Mouse (Mus musculus) embryonic facial prominence, embryonic 15.5 days (tissue): ENCODE measurements around the gene Acsl5. TPM values are rescaled to one million over a fixed set of nuclear protein-coding genes. Genes with fewer than 3 reads are reported as not detected.

Source experiments
- ATAC-seq: fragments of 200-750 bp; cut with Nextera tagmentation; 2 replicates; pipeline ENCODE4 v1.8.0; 2017; ENCODE audit warnings: low read depth, moderate TSS enrichment; ENCODE audit not compliant: insufficient number of reproducible peaks, low FRiP score, low TSS enrichment
- H3K27ac ChIP-seq: fragments of 300-500 bp; sonication (generic); replicated peaks from 2 replicates; pipeline ENCODE4 v1.5.1; 2015; ENCODE audit warnings: mild to moderate bottlenecking, inconsistent platforms
- H3K27me3 ChIP-seq: fragments of 300-500 bp; sonication (generic); 2 replicates; pipeline ENCODE4 v1.6.1; 2015; ENCODE audit warnings: inconsistent platforms
- H3K36me3 ChIP-seq: fragments of 300-500 bp; sonication (generic); 2 replicates; pipeline ENCODE4 v1.6.1; 2015; ENCODE audit warnings: mild to moderate bottlenecking, inconsistent platforms
- H3K4me1 ChIP-seq: fragments of 300-500 bp; sonication (generic); 2 replicates; pipeline ENCODE4 v1.6.1; 2015; ENCODE audit warnings: inconsistent platforms
- H3K4me2 ChIP-seq: fragments of 300-500 bp; sonication (generic); replicated peaks from 2 replicates; pipeline ENCODE4 v1.6.1; 2015; ENCODE audit warnings: mild to moderate bottlenecking, inconsistent platforms
- H3K4me3 ChIP-seq: fragments of 300-500 bp; sonication (generic); replicated peaks from 2 replicates; pipeline ENCODE4 v1.5.1; 2015; ENCODE audit warnings: mild to moderate bottlenecking, inconsistent platforms
- H3K9ac ChIP-seq: fragments of 300-500 bp; sonication (generic); 2 replicates; pipeline ENCODE4 v1.6.1; 2015; ENCODE audit warnings: inconsistent platforms
- H3K9me3 ChIP-seq: fragments of 300-500 bp; sonication (generic); replicated peaks from 2 replicates; pipeline ENCODE4 v1.6.1; 2016; ENCODE audit warnings: inconsistent platforms
- WGBS: fragments of 180-500 bp; shearing (Covaris S2); methylation state at CpG from one replicate; pipeline ENCODE4 v1.1.7; 2015; 5-methylcytosine and 5-hydroxymethylcytosine counted together
- polyA plus RNA-seq: library from polyadenylated mRNA; unstranded; fragments of >200 nt; fragmentation: Nextera tagmentation; extraction: Ambion mirVana; gene quantifications from 2 replicates; pipeline ENCODE4 v1.2.1, GENCODE M21; 2015

Gene Acsl5
- polyA plus RNA-seq, 1 experiment from 2014 or later: 45.0 TPM

DNA sequence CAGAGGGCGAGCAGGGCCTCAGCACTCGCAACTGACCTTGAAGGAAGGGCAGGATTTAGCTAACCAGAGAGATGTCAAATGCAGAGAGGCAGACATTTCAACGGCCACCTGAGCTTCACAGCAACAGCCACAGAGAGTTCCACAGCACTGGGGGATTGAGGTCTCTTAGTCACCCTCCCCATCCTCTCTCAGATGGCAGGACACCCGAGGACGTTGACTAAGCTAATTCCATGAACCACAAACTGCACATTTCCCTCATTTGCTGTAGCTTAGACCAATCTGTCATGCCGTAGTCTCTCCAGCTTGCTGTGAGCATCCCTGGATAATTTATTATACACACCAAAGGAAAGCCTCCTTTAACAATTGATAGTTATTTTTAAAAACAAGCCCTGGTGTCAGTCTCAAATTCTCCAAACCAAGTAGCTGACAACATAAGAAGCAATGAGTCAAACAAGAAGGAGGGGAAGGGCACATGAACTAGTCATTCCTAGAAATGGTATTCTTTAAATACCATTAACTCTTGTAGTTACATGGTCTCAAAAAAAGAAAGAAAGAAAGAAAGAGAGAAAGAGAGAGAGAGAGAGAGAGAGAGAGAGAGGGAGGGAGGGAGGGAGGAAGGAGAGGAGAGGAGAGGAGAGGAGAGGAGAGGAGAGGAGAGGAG is 11.8 kb upstream of the Acsl5 start:
- Histone ChIP-seq H3K27me3 (no peaks in the 10 kb centered on the region), H3K4me3 (no peak overlapping the region), H3K36me3 (no peaks in the 10 kb centered on the region), H3K4me2 (no peak overlapping the region), H3K27ac (no peak overlapping the region), H3K9ac (no peak overlapping the region), H3K4me1 (peaks cover under 1% of the 10 kb centered on the region; the same call in 1 of the 2 replicates), H3K9me3 (no peaks in the 10 kb centered on the region)
- ATAC-seq: no peak
- 66% methylated on average over 6 of the region's 6 CpGs for WGBS

- 76% methylated on average over 6 of the region's 6 CpGs for WGBS
- Histone ChIP-seq H3K4me2 (no peak within 1 kb of the TSS), H3K4me1 (peaks cover 8% of the 10 kb centered on the region), H3K27me3 (no peaks in the 10 kb centered on the region), H3K9ac (no peak within 1 kb of the TSS), H3K9me3 (no peaks in the 10 kb centered on the region), H3K4me3 (no peak within 1 kb of the TSS), H3K36me3 (no peaks in the 10 kb centered on the region), H3K27ac (no peak within 1 kb of the TSS)
- ATAC-seq: no peak
These were observed 10.5 kb upstream of the Acsl5 start, which contains the start of gene Gucy2g for GRCm38 (mm10) chr19:55241186-55241645. Gucy2g (minus strand) TSS chr19:55241236.

- WGBS: 20% methylated on average over 7 of the region's 7 CpGs
- ATAC-seq: peak; percentile 67
- no peaks in the 10 kb centered on the region for H3K27me3 ChIP-seq
- H3K4me1 ChIP-seq: peaks cover 8% of the 10 kb centered on the region
- no peak overlapping the region for H3K27ac ChIP-seq
- no peak overlapping the region for H3K4me2 ChIP-seq
- no peaks in the 10 kb centered on the region for H3K9me3 ChIP-seq
- no peaks in the 10 kb centered on the region for H3K36me3 ChIP-seq
- H3K4me3 ChIP-seq: no peak overlapping the region
- H3K9ac ChIP-seq: no peak overlapping the region
These were observed 6.9 kb upstream of the Acsl5 start for GRCm38 (mm10) chr19:55244791-55245231.

GRCm38 (mm10) chr19:55247563-55247962 is 4.2 kb upstream of the Acsl5 start:
- Histone ChIP-seq H3K9me3 (no peaks in the 10 kb centered on the region), H3K27ac (no peak overlapping the region), H3K4me1 (peaks cover 8% of the 10 kb centered on the region), H3K27me3 (no peaks in the 10 kb centered on the region), H3K9ac (no peak overlapping the region), H3K36me3 (no peaks in the 10 kb centered on the region), H3K4me2 (no peak overlapping the region), H3K4me3 (no peak overlapping the region)
- 83% methylated on average over 5 of the region's 5 CpGs for WGBS
- no peak for ATAC-seq

- Histone ChIP-seq H3K4me3 (no peak overlapping the region), H3K9me3 (no peaks in the 10 kb centered on the region), H3K4me2 (no peak overlapping the region), H3K27ac (no peak overlapping the region), H3K27me3 (no peaks in the 10 kb centered on the region), H3K9ac (no peak overlapping the region), H3K4me1 (peaks cover 8% of the 10 kb centered on the region), H3K36me3 (no peaks in the 10 kb centered on the region)
- 69% methylated on average over 9 of the region's 9 CpGs for whole genome bisulfite sequencing
- ATAC-seq: no peak
These were observed 3.7 kb upstream of the Acsl5 start for GRCm38 (mm10) chr19:55247991-55248520.

GRCm38 (mm10) chr19:55250451-55250850 is 1.3 kb upstream of the Acsl5 start:
- H3K27me3 ChIP-seq: no peaks in the 10 kb centered on the region
- H3K4me2 ChIP-seq: no peak overlapping the region
- ATAC-seq: no peak
- no peak overlapping the region for H3K27ac ChIP-seq
- H3K9me3 ChIP-seq: no peaks in the 10 kb centered on the region
- H3K9ac ChIP-seq: no peak overlapping the region
- no peak overlapping the region for H3K4me3 ChIP-seq
- no peaks in the 10 kb centered on the region for H3K36me3 ChIP-seq
- peaks cover 10% of the 10 kb centered on the region for H3K4me1 ChIP-seq
- 85% methylated on average over 5 of the region's 5 CpGs for WGBS

DNA sequence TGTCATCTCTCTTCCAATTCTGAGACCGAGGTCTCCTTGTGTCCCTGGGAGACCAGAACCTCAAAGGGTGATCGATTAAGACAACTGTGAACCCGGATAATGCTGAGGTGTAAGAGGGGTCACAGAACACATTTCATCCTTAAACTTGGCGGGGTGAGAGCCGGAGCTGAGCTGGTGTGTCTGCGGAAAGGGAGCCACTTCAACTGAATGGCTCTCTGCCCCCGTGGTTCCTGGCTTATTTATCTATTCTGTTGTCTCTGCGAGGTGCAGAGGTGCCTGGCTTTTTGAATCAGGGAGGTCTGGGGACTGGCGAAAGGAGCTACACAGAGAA is 1.5 kb downstream of the Acsl5 start:
- Histone ChIP-seq H3K9me3 (no peaks in the 10 kb centered on the region), H3K36me3 (no peaks in the 10 kb centered on the region), H3K4me1 (peaks cover 9% of the 10 kb centered on the region), H3K9ac (peak overlapping the region; percentile 64; the same call in 1 of the 2 replicates), H3K27me3 (no peaks in the 10 kb centered on the region), H3K27ac (peak overlapping the region; percentile 90), H3K4me2 (peak overlapping the region; percentile 96), H3K4me3 (peak overlapping the region; percentile 73)
- no peak for ATAC-seq
- WGBS: 1% methylated on average over 9 of the region's 9 CpGs

DNA sequence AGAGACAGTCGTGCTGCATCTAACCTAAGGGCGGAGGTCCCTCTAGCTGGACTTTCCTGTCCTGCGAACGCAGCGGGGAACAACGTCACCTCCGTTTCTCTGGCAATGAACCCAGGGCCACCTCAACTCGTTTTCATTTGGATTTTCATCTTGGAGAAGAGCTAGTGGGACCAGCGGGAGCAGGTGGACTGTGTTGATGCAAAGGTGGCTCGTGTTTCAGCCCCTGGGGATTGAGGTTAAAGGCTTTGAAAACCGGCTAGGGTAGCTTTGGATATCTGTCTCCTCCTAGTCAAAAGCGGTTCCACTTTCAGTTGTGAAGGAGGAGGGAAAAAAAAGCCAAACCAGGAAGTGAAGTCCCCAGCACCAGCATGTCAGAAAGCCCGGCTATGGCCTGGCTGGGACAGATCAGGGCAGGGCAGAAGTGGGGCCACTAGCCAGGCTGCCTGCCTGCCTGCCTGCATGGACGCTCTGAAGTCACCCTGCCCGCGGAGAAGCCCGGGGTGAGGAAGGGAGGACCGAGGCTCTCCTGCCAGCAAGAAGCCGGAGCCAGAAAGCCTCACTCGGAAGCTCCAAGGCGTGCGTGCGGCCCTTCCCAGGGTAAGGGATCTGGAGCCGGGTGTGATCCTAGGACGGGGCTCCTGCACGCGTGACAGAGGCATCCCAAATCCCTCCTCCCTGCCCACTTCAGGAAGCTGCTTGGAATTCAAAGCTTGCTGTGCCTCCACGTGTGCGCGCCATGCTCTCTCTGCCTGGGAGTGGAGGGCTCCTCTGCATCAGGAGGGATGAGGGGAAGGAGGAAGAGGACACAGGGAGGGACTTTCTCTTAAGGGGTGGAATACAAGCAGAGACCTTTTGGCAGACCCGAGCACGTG is 2.1 kb downstream of the Acsl5 start:
- Histone ChIP-seq H3K4me3 (peak overlapping the region; percentile 73), H3K9me3 (no peaks in the 10 kb centered on the region), H3K4me2 (peak overlapping the region; percentile 96), H3K27ac (peak overlapping the region; percentile 90), H3K36me3 (no peaks in the 10 kb centered on the region), H3K9ac (peak overlapping the region; percentile 64), H3K27me3 (no peaks in the 10 kb centered on the region), H3K4me1 (peaks cover 9% of the 10 kb centered on the region)
- WGBS: under 1% methylated on average over 32 of the region's 32 CpGs
- ATAC-seq: peak; percentile 66

- no peaks in the 10 kb centered on the region for H3K27me3 ChIP-seq
- WGBS: 10% methylated on average over 5 of the region's 5 CpGs
- no peak for ATAC-seq
These were observed 2.8 kb downstream of the Acsl5 start for GRCm38 (mm10) chr19:55254513-55255016.

GRCm38 (mm10) chr19:55256156-55256555 is 4.4 kb downstream of the Acsl5 start:
- ATAC-seq: no peak
- no peaks in the 10 kb centered on the region for H3K36me3 ChIP-seq
- no peak overlapping the region for H3K4me3 ChIP-seq
- no peak overlapping the region for H3K4me2 ChIP-seq
- H3K27ac ChIP-seq: no peak overlapping the region
- no peaks in the 10 kb centered on the region for H3K27me3 ChIP-seq
- no peak overlapping the region for H3K9ac ChIP-seq
- 59% methylated on average over 9 of the region's 9 CpGs for WGBS
- peaks cover 9% of the 10 kb centered on the region for H3K4me1 ChIP-seq
- no peaks in the 10 kb centered on the region for H3K9me3 ChIP-seq

More at GRCm38 (mm10) chr19:55254513-55255016, 2.8 kb downstream of the Acsl5 start:
- Histone ChIP-seq H3K9me3 (no peaks in the 10 kb centered on the region), H3K27ac (peak overlapping the region; percentile 90), H3K4me3 (peak overlapping the region; percentile 73), H3K4me1 (peaks cover 9% of the 10 kb centered on the region), H3K4me2 (peak overlapping the region; percentile 96), H3K36me3 (no peaks in the 10 kb centered on the region), H3K9ac (peak overlapping the region; percentile 64; the same call in 1 of the 2 replicates)
